Mouse (Mus musculus) lung, adult 10 weeks (tissue): ENCODE measurements around the gene Kremen2. TPM values are rescaled to one million over a fixed set of nuclear protein-coding genes. Genes with fewer than 3 reads are reported as not detected.

Source experiments
- polyA plus RNA-seq: library from polyadenylated mRNA; stranded (reverse); fragments of 350-450 nt; fragmentation: Illumina TruSeq; extraction: RNeasy Lipid Tissue Mini Kit (QIAGEN cat#74804); gene quantifications from one replicate; pipeline ENCODE4 v1.2.3, GENCODE M21; 2014; ENCODE audit warnings: low read depth, low replicate concordance; ENCODE audit not compliant: insufficient read depth

The Kremen2 gene
- polyA plus RNA-seq, result 0.32 TPM

GRCm38 (mm10) chr17:23745301-23746251, at the start of gene Kremen2:
Gene Kremen2 (minus strand): TSS chr17:23745833.

DNA sequence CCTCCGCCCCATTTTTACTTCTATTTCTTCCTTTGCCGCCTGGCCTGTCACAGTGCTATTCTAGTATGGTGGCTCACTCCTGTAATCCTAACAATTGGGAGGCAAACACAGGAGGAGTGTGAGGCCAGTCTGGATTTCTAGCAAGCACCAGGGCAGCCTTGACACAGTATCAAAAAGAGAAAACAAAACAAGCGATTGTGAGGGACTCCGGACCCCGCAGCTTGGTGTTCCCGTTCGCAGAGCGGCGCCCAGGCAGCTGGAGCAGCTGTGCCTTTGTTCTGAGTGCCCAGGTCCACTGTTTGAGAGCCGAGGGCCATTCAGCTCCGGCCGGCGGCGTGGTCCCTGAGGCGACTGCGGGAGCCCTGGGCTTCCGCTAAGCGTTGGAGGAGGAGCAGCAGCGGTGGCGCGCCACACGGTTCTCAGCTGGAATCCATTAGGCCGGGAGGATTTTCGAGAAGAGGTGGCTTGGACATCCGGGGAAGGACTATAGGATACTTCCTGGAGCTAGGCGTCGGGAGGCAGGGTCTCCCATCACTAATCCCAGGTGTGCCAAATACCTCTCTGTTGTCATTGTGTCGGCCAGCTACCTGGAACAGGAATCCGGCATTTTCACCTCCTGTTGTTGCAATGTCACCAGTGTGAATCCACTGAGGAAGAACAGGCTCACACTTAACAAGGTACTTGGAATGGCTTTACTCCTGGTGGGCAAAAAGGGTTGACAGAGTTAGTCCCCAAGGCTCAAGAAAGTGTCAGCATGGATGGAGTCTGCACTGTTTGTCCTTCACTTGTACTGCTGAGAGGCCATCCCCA, 44.8 kb upstream of the Kremen2 start, which contains the start of gene Srrm2:
Gene Srrm2 (plus strand): TSS at position 264 of the 810 bp plus-strand sequence.

GRCm38 (mm10) chr17:23785561-23786471, 40.2 kb upstream of the Kremen2 start, which contains the start of gene Flywch2:
Gene Flywch2 (minus strand): TSS chr17:23786081.

GRCm38 (mm10) chr17:23771284-23772218, 25.9 kb upstream of the Kremen2 start, which contains the start of gene Flywch1:
Gene Flywch1 (minus strand): TSS chr17:23771602.

DNA sequence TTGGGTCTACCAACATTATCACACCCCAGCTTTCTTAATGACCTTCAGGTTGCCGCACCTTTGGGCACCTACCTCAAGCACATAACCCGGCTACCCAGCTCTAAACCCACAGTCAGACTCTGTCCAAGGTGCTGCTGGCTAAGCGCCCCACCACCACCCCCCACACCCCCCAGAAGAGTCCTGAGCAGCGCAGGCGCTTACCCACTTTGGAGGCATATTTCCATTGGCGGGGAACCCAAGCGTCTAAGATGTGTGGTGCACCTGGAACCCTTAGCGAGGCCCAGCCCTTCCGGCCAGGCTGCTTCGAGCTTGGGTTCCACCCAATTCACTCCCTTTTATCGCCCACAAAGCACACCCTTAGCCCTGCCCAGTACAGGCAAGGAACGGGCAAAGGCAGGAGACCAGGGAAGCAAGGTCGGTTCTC, 5.0 kb downstream of the Kremen2 start, which contains the start of gene Paqr4:
Gene Paqr4 (minus strand): TSS at position 270 of the 424 bp plus-strand sequence.

DNA sequence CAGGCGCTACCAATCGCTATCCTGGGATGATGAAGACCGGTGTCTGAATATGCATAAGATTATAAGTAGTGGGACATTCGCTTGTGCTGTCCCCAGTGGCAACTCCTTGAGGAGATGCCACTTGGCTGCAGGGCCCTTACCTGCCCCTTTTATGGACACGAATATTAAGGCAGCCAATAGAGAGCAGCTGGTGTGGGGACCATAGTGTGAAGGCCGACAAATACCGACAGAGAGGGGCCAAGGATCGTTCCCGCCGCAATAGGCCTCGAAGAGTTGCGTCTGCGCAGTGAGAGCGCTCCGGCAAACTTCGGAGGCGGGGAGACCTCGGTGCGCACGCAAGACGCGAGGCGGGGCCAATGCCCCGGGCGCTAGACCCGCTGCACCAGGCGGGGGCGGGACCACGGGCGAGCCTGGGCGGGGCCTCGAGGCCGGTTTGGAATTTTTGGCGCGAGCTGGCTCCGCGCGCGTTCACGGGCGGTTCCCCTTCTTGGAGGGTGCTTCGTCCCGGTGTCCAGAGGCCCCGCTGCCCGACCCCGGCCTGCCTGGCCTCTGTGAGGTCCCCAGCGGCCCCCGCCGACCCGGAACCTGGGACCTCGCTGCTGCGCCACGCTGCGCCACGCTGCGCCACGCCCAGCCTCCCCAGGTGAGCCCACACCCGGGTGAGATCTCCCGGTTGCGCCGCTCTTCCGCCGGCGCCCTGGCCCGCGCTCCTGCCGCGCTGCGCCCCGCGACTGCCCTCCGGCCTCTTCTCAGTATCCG, 19.5 kb downstream of the Kremen2 start, which contains the start of gene Pkmyt1:
Gene Pkmyt1 (plus strand): TSS at position 338 of the 759 bp plus-strand sequence.

GRCm38 (mm10) chr17:23722376-23723125, 23.1 kb downstream of the Kremen2 start, which contains the start of gene 1520401A03Rik:
Gene 1520401A03Rik (minus strand): TSS chr17:23722783.

Other genes with a start within 250 kb of the Kremen2 start
- gene Zfp213, start 181.6 kb downstream of the Kremen2 start, polyA plus RNA-seq, result 4.9 TPM
- gene Zfp13, start 146.3 kb downstream of the Kremen2 start, polyA plus RNA-seq, result 5.4 TPM
- not detected for gene Zscan10, start 145.0 kb downstream of the Kremen2 start, polyA plus RNA-seq
- 0.27 TPM for gene Mmp25, start 100.6 kb downstream of the Kremen2 start, polyA plus RNA-seq
- 4.0 TPM for gene Bicdl2, start 85.3 kb downstream of the Kremen2 start, polyA plus RNA-seq
- gene Hcfc1r1, start 72.2 kb downstream of the Kremen2 start, polyA plus RNA-seq, result 190 TPM
- gene Thoc6, start 72.0 kb downstream of the Kremen2 start, polyA plus RNA-seq, result 13.9 TPM
- gene Tnfrsf12a, start 68.4 kb downstream of the Kremen2 start, polyA plus RNA-seq, result 52.6 TPM
- 0.33 TPM for gene Cldn6, start 66.6 kb downstream of the Kremen2 start, polyA plus RNA-seq
- not detected for gene Cldn9, start 61.8 kb downstream of the Kremen2 start, polyA plus RNA-seq
- not detected for gene 1520401A03Rik, start 23.1 kb downstream of the Kremen2 start, polyA plus RNA-seq
- 4.5 TPM for gene Pkmyt1, start 19.5 kb downstream of the Kremen2 start, polyA plus RNA-seq
- gene Paqr4, start 5.0 kb downstream of the Kremen2 start, polyA plus RNA-seq, result 16.5 TPM
- gene Flywch1, start 25.8 kb upstream of the Kremen2 start, polyA plus RNA-seq, result 21.7 TPM
- 11.3 TPM for gene Flywch2, start 40.2 kb upstream of the Kremen2 start, polyA plus RNA-seq
- gene Srrm2, start 44.7 kb upstream of the Kremen2 start, polyA plus RNA-seq, result 98.6 TPM
- 496 TPM for gene Elob, start 83.3 kb upstream of the Kremen2 start, polyA plus RNA-seq
- not detected for gene Prss33, start 90.2 kb upstream of the Kremen2 start, polyA plus RNA-seq
- gene Prss32, start 98.0 kb upstream of the Kremen2 start, polyA plus RNA-seq, result not detected
- 0.25 TPM for gene Prss41, start 98.3 kb upstream of the Kremen2 start, polyA plus RNA-seq
- not detected for gene Prss21, start 122.2 kb upstream of the Kremen2 start, polyA plus RNA-seq
- gene Dcpp1, start 135.0 kb upstream of the Kremen2 start, polyA plus RNA-seq, result not detected
- gene Dcpp2, start 135.0 kb upstream of the Kremen2 start, polyA plus RNA-seq, result not detected
- not detected for gene Dcpp3, start 171.6 kb upstream of the Kremen2 start, polyA plus RNA-seq
- gene Sbp, start 195.8 kb upstream of the Kremen2 start, polyA plus RNA-seq, result not detected
- gene Sbpl, start 209.4 kb upstream of the Kremen2 start, polyA plus RNA-seq, result not detected
- gene Prss30, start 234.7 kb upstream of the Kremen2 start, polyA plus RNA-seq, result 0.35 TPM